Mouse (Mus musculus): ENCODE measurements around the gene Gabrb1.

Gabrb1 gene

GRCm38 (mm10) chr5:72164386-72164785 lies 506.5 kb downstream of the Gabrb1 start:
- DNase-seq = no peak

GRCm38 (mm10) chr5:72167594-72168284 lies 509.8 kb downstream of the Gabrb1 start, which contains the start of gene Commd8:
TSS of gene Commd8 (minus strand) at chr5:72168189.
- peak; percentile 97 for DNase-seq

- DNase-seq = no peak
Measured at GRCm38 (mm10) chr5:72168285-72168621, 510.3 kb downstream of the Gabrb1 start.

- no peak for DNase-seq
Measured at GRCm38 (mm10) chr5:72170067-72170466, 512.2 kb downstream of the Gabrb1 start.

GRCm38 (mm10) chr5:72172675-72173074 lies 514.8 kb downstream of the Gabrb1 start:
- peak; percentile 33 for DNase-seq

GRCm38 (mm10) chr5:72173521-72173920 lies 515.6 kb downstream of the Gabrb1 start:
- DNase-seq = no peak

- no peak for DNase-seq
Measured at GRCm38 (mm10) chr5:72175050-72175449, 517.1 kb downstream of the Gabrb1 start.

- DNase-seq = no peak
Measured at GRCm38 (mm10) chr5:72175530-72175929, 517.6 kb downstream of the Gabrb1 start.

- no peak for DNase-seq
Measured at GRCm38 (mm10) chr5:72181194-72181593, 523.3 kb downstream of the Gabrb1 start.

GRCm38 (mm10) chr5:72182804-72183203 lies 524.9 kb downstream of the Gabrb1 start:
- DNase-seq = no peak

GRCm38 (mm10) chr5:72183929-72184328 lies 526.0 kb downstream of the Gabrb1 start:
- DNase-seq = no peak

- DNase-seq = no peak
Measured at GRCm38 (mm10) chr5:72184437-72185100, 526.7 kb downstream of the Gabrb1 start.

- DNase-seq = no peak
Measured at GRCm38 (mm10) chr5:72191154-72191553, 533.2 kb downstream of the Gabrb1 start.

- no peak for DNase-seq
Measured at GRCm38 (mm10) chr5:72191932-72192331, 534.0 kb downstream of the Gabrb1 start.

GRCm38 (mm10) chr5:72195442-72195841 lies 537.5 kb downstream of the Gabrb1 start:
- DNase-seq = no peak
